Mouse (Mus musculus): ENCODE results near the gene Gm21970. TPM values are rescaled to one million over a fixed set of nuclear protein-coding genes. Genes with fewer than 3 reads are reported as not detected.

The Gm21970 gene
- polyA plus RNA-seq, 1 experiment, result not detected

- no peak overlapping the region for H3K27ac ChIP-seq (ENCODE audit: insufficient read depth, low read length)
- H3K4me1 ChIP-seq (ENCODE audit: control insufficient read depth, insufficient read depth, low read length), result no peaks in the 10 kb centered on the region
- no peak for TF ChIP-seq POLR2A (IDR thresholded peaks at IDR 0.05; ENCODE audit: extremely low read depth, insufficient read depth, low read length)
- TF ChIP-seq CTCF (IDR thresholded peaks at IDR 0.05; ENCODE audit: extremely low read depth, insufficient read depth, low read length), result no peak
- no peak overlapping the region for H3K4me3 ChIP-seq (ENCODE audit: insufficient read depth, low read length)
These were observed 4.3 kb downstream of the Gm21970 start for GRCm38 (mm10) chr16:91395633-91396392.

- Histone ChIP-seq H3K4me3 (ENCODE audit: insufficient read depth, low read length) (no peak overlapping the region), H3K4me1 (ENCODE audit: control insufficient read depth, insufficient read depth, low read length) (no peaks in the 10 kb centered on the region), H3K27ac (ENCODE audit: insufficient read depth, low read length) (no peak overlapping the region)
- TF ChIP-seq CTCF (IDR thresholded peaks at IDR 0.05; ENCODE audit: extremely low read depth, insufficient read depth, low read length) (no peak), POLR2A (IDR thresholded peaks at IDR 0.05; ENCODE audit: extremely low read depth, insufficient read depth, low read length) (no peak)
These were observed 5.5 kb downstream of the Gm21970 start for GRCm38 (mm10) chr16:91396844-91397537.

- Histone ChIP-seq H3K4me1 (ENCODE audit: control insufficient read depth, insufficient read depth, low read length) (no peaks in the 10 kb centered on the region), H3K4me3 (ENCODE audit: insufficient read depth, low read length) (no peak overlapping the region), H3K27ac (ENCODE audit: insufficient read depth, low read length) (no peak overlapping the region)
- TF ChIP-seq POLR2A (IDR thresholded peaks at IDR 0.05; ENCODE audit: extremely low read depth, insufficient read depth, low read length), result no peak
These were observed 6.5 kb downstream of the Gm21970 start for GRCm38 (mm10) chr16:91398030-91398429.

- no peak overlapping the region for H3K4me3 ChIP-seq (ENCODE audit: insufficient read depth, low read length)
- H3K27ac ChIP-seq (ENCODE audit: insufficient read depth, low read length), result no peak overlapping the region
- no peak for TF ChIP-seq POLR2A (IDR thresholded peaks at IDR 0.05; ENCODE audit: extremely low read depth, insufficient read depth, low read length)
- TF ChIP-seq CTCF (IDR thresholded peaks at IDR 0.05; ENCODE audit: extremely low read depth, insufficient read depth, low read length), result no peak
- H3K4me1 ChIP-seq (ENCODE audit: control insufficient read depth, insufficient read depth, low read length), result no peaks in the 10 kb centered on the region
These were observed 7.4 kb downstream of the Gm21970 start for GRCm38 (mm10) chr16:91398944-91399343.

- no peaks in the 10 kb centered on the region for H3K4me1 ChIP-seq (ENCODE audit: control insufficient read depth, insufficient read depth, low read length)
- H3K27ac ChIP-seq (ENCODE audit: insufficient read depth, low read length), result no peak overlapping the region
These were observed 10.1 kb downstream of the Gm21970 start for GRCm38 (mm10) chr16:91401569-91402165.

GRCm38 (mm10) chr16:91403784-91404183 is 12.3 kb downstream of the Gm21970 start:
- no peak for TF ChIP-seq POLR2A (IDR thresholded peaks at IDR 0.05; ENCODE audit: extremely low read depth, insufficient read depth, low read length)
- TF ChIP-seq CTCF (IDR thresholded peaks at IDR 0.05; ENCODE audit: extremely low read depth, insufficient read depth, low read length), result no peak
- Histone ChIP-seq H3K27ac (ENCODE audit: insufficient read depth, low read length) (no peak overlapping the region), H3K4me3 (ENCODE audit: insufficient read depth, low read length) (no peak overlapping the region), H3K4me1 (ENCODE audit: control insufficient read depth, insufficient read depth, low read length) (no peaks in the 10 kb centered on the region)

More at GRCm38 (mm10) chr16:91401569-91402165, 10.1 kb downstream of the Gm21970 start:
- H3K4me3 ChIP-seq (ENCODE audit: insufficient read depth, low read length), result no peak overlapping the region
- TF ChIP-seq CTCF (IDR thresholded peaks at IDR 0.05; ENCODE audit: extremely low read depth, insufficient read depth, low read length) (no peak), POLR2A (IDR thresholded peaks at IDR 0.05; ENCODE audit: extremely low read depth, insufficient read depth, low read length) (no peak)

GRCm38 (mm10) chr16:91404187-91404586 is 12.7 kb downstream of the Gm21970 start:
- no peaks in the 10 kb centered on the region for H3K4me1 ChIP-seq (ENCODE audit: control insufficient read depth, insufficient read depth, low read length)
- TF ChIP-seq POLR2A (IDR thresholded peaks at IDR 0.05; ENCODE audit: extremely low read depth, insufficient read depth, low read length) (no peak), CTCF (IDR thresholded peaks at IDR 0.05; ENCODE audit: extremely low read depth, insufficient read depth, low read length) (no peak)
- no peak overlapping the region for H3K27ac ChIP-seq (ENCODE audit: insufficient read depth, low read length)
- H3K4me3 ChIP-seq (ENCODE audit: insufficient read depth, low read length), result no peak overlapping the region

- no peak overlapping the region for H3K27ac ChIP-seq (ENCODE audit: insufficient read depth, low read length)
- TF ChIP-seq CTCF (IDR thresholded peaks at IDR 0.05; ENCODE audit: extremely low read depth, insufficient read depth, low read length), result no peak
- no peak for TF ChIP-seq POLR2A (IDR thresholded peaks at IDR 0.05; ENCODE audit: extremely low read depth, insufficient read depth, low read length)
- H3K4me3 ChIP-seq (ENCODE audit: insufficient read depth, low read length), result no peak overlapping the region
- H3K4me1 ChIP-seq (ENCODE audit: control insufficient read depth, insufficient read depth, low read length), result no peaks in the 10 kb centered on the region
These were observed 13.5 kb downstream of the Gm21970 start for GRCm38 (mm10) chr16:91404828-91405577.
